Mouse (Mus musculus): ENCODE measurements around the gene Rbm44. TPM values are rescaled to one million over a fixed set of nuclear protein-coding genes. Genes with fewer than 3 reads are reported as not detected.

Rbm44 gene
- polyA plus RNA-seq, 1 experiment from 2014 or later, result 0.28 TPM

DNA sequence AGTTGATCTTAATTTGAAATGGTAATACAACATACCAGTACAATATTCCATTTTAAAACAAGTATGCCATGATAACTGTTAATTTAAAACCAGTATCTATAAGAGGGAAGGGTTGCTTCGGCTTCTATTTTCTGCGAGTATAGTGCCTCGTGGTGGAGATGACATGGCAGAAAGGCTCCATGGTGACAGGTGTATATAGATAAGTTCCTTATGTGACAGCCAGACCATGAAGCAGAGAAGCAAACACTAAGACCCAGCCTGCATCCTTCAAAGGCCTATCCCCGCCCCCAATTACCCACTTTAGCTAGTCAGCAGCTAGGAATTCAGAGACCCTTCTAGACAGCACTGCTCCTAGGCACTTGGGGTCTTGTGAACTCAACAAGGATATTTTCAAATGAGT is 24.3 kb downstream of the Rbm44 start:
- Histone ChIP-seq H3K9me3 (ENCODE audit: control insufficient read depth, low read length) (no peaks in the 10 kb centered on the region), H3K9ac (ENCODE audit: low read depth, low read length) (no peak overlapping the region), H3K27ac (ENCODE audit: low read depth, low read length) (no peak overlapping the region), H3K27me3 (replicated peaks; ENCODE audit: control insufficient read depth, insufficient read depth, low read length) (no peaks in the 10 kb centered on the region), H3K36me3 (ENCODE audit: control insufficient read depth, insufficient read depth, low read length) (no peaks in the 10 kb centered on the region), H3K4me3 (ENCODE audit: low read length) (no peak overlapping the region), H3K4me1 (ENCODE audit: control insufficient read depth, insufficient read depth, low read depth, low read length) (no peaks in the 10 kb centered on the region), H3K4me2 (ENCODE audit: low read length) (no peak overlapping the region)
- ATAC-seq, result no peak
- WGBS, result 88% methylated on average over 4 of the region's 4 CpGs

DNA sequence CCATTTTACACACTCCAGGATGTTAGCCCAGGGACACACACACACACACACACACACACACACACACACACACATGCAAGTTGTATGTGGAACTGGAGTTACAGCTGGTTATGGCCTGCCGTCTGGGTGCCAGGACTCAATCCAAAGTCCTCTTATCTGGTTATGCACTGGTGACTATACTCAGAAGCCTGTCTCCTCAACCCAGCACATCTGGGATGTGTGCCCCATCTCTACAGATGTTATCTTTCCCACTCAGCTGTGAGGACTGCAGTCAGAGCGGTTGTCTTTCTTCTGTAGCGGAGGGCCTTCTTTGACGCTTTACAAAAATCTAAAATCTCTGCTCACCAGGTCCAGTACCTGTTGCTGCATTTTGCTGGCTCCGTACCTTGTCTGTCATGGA is 29.9 kb downstream of the Rbm44 start:
- no peak overlapping the region for H3K4me2 ChIP-seq (ENCODE audit: low read length)
- H3K9me3 ChIP-seq (ENCODE audit: control insufficient read depth, low read length), result no peaks in the 10 kb centered on the region
- 92% methylated on average over 5 of the region's 5 CpGs for WGBS
- no peak for ATAC-seq
- no peaks in the 10 kb centered on the region for H3K36me3 ChIP-seq (ENCODE audit: control insufficient read depth, insufficient read depth, low read length)
- peaks cover 3% of the 10 kb centered on the region for H3K4me1 ChIP-seq (ENCODE audit: control insufficient read depth, insufficient read depth, low read depth, low read length)
- H3K27me3 ChIP-seq (replicated peaks; ENCODE audit: control insufficient read depth, insufficient read depth, low read length), result no peaks in the 10 kb centered on the region
- H3K9ac ChIP-seq (ENCODE audit: low read depth, low read length), result no peak overlapping the region
- no peak overlapping the region for H3K27ac ChIP-seq (ENCODE audit: low read depth, low read length)
- no peak overlapping the region for H3K4me3 ChIP-seq (ENCODE audit: low read length)

DNA sequence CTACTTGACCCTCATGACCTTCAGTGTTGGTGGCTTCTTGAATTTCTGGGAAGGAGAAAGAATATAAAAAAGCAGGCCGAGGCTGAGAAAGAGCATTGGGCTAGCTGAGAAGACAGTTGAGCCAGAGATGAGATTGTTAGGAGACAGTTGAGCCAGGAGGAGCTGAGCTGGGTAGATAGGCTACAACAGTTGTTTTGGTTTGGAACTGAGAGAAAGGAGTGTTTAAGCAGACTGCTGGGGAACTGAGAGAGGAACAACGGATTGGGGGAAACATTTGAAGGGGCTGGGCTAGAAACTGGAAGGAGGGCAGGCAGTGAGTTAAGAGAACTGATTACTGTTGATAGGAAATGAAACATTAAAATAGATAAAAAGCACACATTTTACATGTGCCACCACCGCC is 31.1 kb downstream of the Rbm44 start:
- WGBS, result 69% methylated on average over 3 of the region's 3 CpGs
- H3K4me3 ChIP-seq (ENCODE audit: low read length), result no peak overlapping the region

DNA sequence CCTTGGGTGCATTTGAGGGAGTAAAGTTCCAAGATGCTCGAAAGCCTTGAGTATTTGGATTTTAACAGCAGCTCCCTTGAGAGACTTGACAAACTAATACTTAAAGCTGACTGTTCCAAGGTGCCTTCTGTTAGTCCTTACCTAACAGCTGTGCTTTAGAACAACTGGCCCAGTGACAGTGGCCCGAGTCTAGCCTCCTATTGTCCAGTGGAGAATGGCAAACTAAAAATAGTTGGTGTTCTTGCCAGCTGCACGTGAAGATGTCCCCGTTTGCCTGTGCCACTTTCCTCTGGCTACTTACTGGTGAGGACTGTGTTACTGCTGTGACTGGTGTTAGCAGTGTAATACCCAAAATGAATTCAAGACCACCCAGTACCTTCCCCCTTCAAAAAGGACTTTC is 32.0 kb downstream of the Rbm44 start:
- WGBS, result 83% methylated on average over 4 of the region's 4 CpGs
- no peak overlapping the region for H3K27ac ChIP-seq (ENCODE audit: low read depth, low read length)

More for the DNA sequence above, 31.1 kb downstream of the Rbm44 start:
- Histone ChIP-seq H3K4me2 (ENCODE audit: low read length) (no peak overlapping the region), H3K36me3 (ENCODE audit: control insufficient read depth, insufficient read depth, low read length) (no peaks in the 10 kb centered on the region), H3K9ac (ENCODE audit: low read depth, low read length) (no peak overlapping the region), H3K27ac (ENCODE audit: low read depth, low read length) (no peak overlapping the region), H3K9me3 (ENCODE audit: control insufficient read depth, low read length) (no peaks in the 10 kb centered on the region), H3K27me3 (replicated peaks; ENCODE audit: control insufficient read depth, insufficient read depth, low read length) (0 out of 2 replicates have a peak, but pooled peaks cover 3% of the 10 kb centered on the region), H3K4me1 (ENCODE audit: control insufficient read depth, insufficient read depth, low read depth, low read length) (peaks cover 9% of the 10 kb centered on the region)
- no peak for ATAC-seq

DNA sequence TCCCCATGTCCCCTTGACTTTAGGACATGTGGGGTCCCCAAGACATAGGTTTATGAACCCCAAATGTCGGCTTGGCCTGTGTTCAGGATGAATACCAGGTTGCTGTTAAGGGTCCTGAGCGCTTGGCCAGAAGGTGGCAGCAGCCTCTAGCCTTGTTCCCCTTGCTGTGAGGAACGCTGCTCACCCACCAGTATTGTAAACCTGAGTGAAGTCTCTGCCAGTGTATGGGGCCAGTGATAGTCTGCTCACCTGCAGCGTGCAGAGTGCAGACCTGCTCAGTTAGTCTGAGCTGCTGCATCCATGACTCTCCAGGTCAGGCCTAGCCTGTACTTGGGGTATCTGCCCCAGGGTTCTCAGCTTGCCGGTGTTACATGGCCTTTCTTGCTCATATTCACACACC is 34.2 kb downstream of the Rbm44 start:
- Histone ChIP-seq H3K27ac (ENCODE audit: low read depth, low read length) (no peak overlapping the region), H3K4me1 (ENCODE audit: control insufficient read depth, insufficient read depth, low read depth, low read length) (peaks cover 9% of the 10 kb centered on the region), H3K4me2 (ENCODE audit: low read length) (no peak overlapping the region), H3K9ac (ENCODE audit: low read depth, low read length) (no peak overlapping the region), H3K27me3 (replicated peaks; ENCODE audit: control insufficient read depth, insufficient read depth, low read length) (0 out of 2 replicates have a peak, but pooled peaks cover 3% of the 10 kb centered on the region), H3K4me3 (ENCODE audit: low read length) (no peak overlapping the region), H3K9me3 (ENCODE audit: control insufficient read depth, low read length) (no peaks in the 10 kb centered on the region), H3K36me3 (ENCODE audit: control insufficient read depth, insufficient read depth, low read length) (no peaks in the 10 kb centered on the region)
- WGBS, result 35% methylated on average over 5 of the region's 5 CpGs
- peak; percentile 71 for ATAC-seq

More for the DNA sequence above, 32.0 kb downstream of the Rbm44 start:
- no peaks in the 10 kb centered on the region for H3K36me3 ChIP-seq (ENCODE audit: control insufficient read depth, insufficient read depth, low read length)
- no peak overlapping the region for H3K4me3 ChIP-seq (ENCODE audit: low read length)
- no peak overlapping the region for H3K9ac ChIP-seq (ENCODE audit: low read depth, low read length)
- 0 out of 2 replicates have a peak, but pooled peaks cover 3% of the 10 kb centered on the region for H3K27me3 ChIP-seq (replicated peaks; ENCODE audit: control insufficient read depth, insufficient read depth, low read length)
- no peak overlapping the region for H3K4me2 ChIP-seq (ENCODE audit: low read length)
- no peak for ATAC-seq
- peaks cover 9% of the 10 kb centered on the region for H3K4me1 ChIP-seq (ENCODE audit: control insufficient read depth, insufficient read depth, low read depth, low read length)
- H3K9me3 ChIP-seq (ENCODE audit: control insufficient read depth, low read length), result no peaks in the 10 kb centered on the region

DNA sequence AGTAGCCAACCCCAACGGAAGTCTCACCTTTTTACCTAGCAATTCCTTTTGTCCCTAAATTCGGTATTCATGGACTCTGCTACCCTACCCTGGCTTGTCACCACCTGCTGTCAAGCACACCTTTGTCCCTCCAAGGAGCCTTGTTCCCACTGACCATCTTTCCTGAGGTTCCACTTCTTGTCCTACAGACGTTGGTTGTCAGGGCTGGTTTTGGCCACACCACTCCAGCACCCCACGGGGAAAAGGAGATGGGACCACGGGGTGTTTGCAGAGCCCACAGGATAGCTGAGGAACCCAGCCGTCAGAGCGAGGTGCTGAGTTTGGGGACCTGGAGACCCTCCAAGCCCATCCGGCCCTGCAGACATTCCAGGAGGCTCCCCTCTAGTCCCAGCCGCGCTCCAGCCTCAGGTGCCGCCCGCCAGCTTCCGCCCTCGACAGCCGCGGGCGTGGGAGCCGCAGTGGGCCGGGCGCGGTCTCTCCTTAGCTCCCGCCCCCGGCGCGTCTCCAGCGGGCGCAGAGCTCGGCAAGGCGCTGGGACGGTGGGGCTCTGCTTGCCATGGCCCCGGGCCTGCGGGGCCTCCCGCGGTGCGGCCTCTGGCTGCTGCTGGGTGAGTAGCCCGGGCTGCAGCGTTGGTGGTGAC is 34.8 kb downstream of the Rbm44 start, which contains the start of gene Ramp1:
Gene Ramp1 (plus strand): TSS at position 290 of the 641 bp plus-strand sequence.
- H3K36me3 ChIP-seq (ENCODE audit: control insufficient read depth, insufficient read depth, low read length), result no peaks in the 10 kb centered on the region
- H3K27ac ChIP-seq (ENCODE audit: low read depth, low read length), result no peak within 1 kb of the TSS; the same call in 1 of the 2 replicates
- H3K9ac ChIP-seq (ENCODE audit: low read depth, low read length), result peak within 1 kb of the TSS; percentile 70
- 5% methylated on average over 37 of the region's 37 CpGs for WGBS
- H3K27me3 ChIP-seq (replicated peaks; ENCODE audit: control insufficient read depth, insufficient read depth, low read length), result 0 out of 2 replicates have a peak, but pooled peaks cover 3% of the 10 kb centered on the region
- peak; percentile 51; the same call in 1 of the 2 replicates for ATAC-seq
- H3K4me3 ChIP-seq (ENCODE audit: low read length), result peak within 1 kb of the TSS; percentile 44
- peak within 1 kb of the TSS; percentile 81 for H3K4me2 ChIP-seq (ENCODE audit: low read length)
- H3K9me3 ChIP-seq (ENCODE audit: control insufficient read depth, low read length), result no peaks in the 10 kb centered on the region
- H3K4me1 ChIP-seq (ENCODE audit: control insufficient read depth, insufficient read depth, low read depth, low read length), result peaks cover 9% of the 10 kb centered on the region

DNA sequence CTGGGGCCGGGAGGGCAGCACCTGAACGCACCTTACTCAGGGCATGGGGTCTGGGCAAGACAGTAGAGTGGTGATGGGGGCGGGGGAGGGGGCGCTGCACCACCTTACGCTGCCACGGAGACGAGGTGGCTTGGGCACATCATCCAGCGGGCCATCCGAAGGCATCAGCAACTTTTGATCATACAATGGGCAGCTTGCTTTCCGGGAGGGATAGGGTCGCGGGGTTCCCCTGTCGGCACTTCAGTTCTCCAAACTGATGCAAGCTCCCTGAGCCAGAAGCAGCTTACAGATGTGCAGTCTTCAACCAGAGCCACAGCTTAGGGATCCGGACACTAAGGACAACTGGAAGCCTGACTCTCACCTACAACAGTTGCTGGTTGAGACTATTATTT is 35.3 kb downstream of the Rbm44 start:
- no peak overlapping the region; the same call in 1 of the 2 replicates for H3K27ac ChIP-seq (ENCODE audit: low read depth, low read length)
- peak; percentile 29; the same call in 1 of the 2 replicates for ATAC-seq
- H3K36me3 ChIP-seq (ENCODE audit: control insufficient read depth, insufficient read depth, low read length), result no peaks in the 10 kb centered on the region

DNA sequence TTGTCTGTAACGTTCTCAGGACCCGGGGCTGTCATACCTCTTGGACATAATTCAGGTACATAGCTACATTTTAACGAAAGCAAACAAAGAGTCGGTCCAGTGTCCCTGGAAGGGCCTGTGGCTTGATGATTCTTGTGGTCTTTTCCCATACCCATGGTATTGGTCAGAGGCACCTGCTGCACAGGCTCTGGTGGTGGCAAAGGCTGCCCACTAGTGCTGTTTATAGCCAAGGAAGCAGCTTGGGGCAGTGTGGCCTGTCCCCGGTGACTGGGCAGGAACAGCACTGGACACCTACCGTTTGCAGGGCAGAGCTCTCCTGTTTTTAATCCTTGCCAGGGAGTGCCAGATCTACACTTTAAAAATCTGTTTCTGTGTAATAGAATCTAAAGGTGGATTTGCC is 35.8 kb downstream of the Rbm44 start:
- H3K27ac ChIP-seq (ENCODE audit: low read depth, low read length), result no peak overlapping the region; the same call in 1 of the 2 replicates
- 73% methylated on average over 6 of the region's 6 CpGs for WGBS
- H3K27me3 ChIP-seq (replicated peaks; ENCODE audit: control insufficient read depth, insufficient read depth, low read length), result 0 out of 2 replicates have a peak, but pooled peaks cover 3% of the 10 kb centered on the region
- no peaks in the 10 kb centered on the region for H3K36me3 ChIP-seq (ENCODE audit: control insufficient read depth, insufficient read depth, low read length)
- no peaks in the 10 kb centered on the region for H3K9me3 ChIP-seq (ENCODE audit: control insufficient read depth, low read length)
- H3K4me1 ChIP-seq (ENCODE audit: control insufficient read depth, insufficient read depth, low read depth, low read length), result peaks cover 9% of the 10 kb centered on the region
- H3K9ac ChIP-seq (ENCODE audit: low read depth, low read length), result 0 out of 2 replicates have a peak overlapping the region, but pooled peaks have one; percentile 5
- no peak overlapping the region for H3K4me3 ChIP-seq (ENCODE audit: low read length)
- H3K4me2 ChIP-seq (ENCODE audit: low read length), result peak overlapping the region; percentile 81
- no peak for ATAC-seq

More for the DNA sequence above, 35.3 kb downstream of the Rbm44 start:
- WGBS, result 9% methylated on average over 14 of the region's 14 CpGs
- H3K4me2 ChIP-seq (ENCODE audit: low read length), result peak overlapping the region; percentile 81
- peak overlapping the region; percentile 44 for H3K4me3 ChIP-seq (ENCODE audit: low read length)
- H3K9ac ChIP-seq (ENCODE audit: low read depth, low read length), result peak overlapping the region; percentile 70
- H3K4me1 ChIP-seq (ENCODE audit: control insufficient read depth, insufficient read depth, low read depth, low read length), result peaks cover 9% of the 10 kb centered on the region
- 0 out of 2 replicates have a peak, but pooled peaks cover 3% of the 10 kb centered on the region for H3K27me3 ChIP-seq (replicated peaks; ENCODE audit: control insufficient read depth, insufficient read depth, low read length)
- no peaks in the 10 kb centered on the region for H3K9me3 ChIP-seq (ENCODE audit: control insufficient read depth, low read length)

DNA sequence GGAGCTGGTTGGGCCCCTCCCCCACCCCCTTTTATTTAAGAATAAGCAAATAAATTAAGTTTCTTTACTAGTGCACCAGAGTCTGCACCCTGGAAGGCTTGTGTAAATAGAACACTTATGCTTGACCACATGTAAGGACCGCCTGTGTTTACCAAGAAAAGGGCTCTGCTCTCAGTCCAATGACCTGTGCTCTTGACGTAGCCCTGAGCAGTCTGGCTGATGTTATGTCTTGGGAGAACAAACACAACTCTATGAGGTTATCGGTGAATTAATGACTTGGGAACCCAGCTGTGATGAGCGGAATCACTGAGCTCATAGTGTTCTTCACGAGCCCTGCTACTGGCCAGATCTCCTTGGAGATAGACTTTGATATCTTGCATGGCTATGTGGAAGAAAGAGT is 36.4 kb downstream of the Rbm44 start:
- Histone ChIP-seq H3K4me3 (ENCODE audit: low read length) (no peak overlapping the region), H3K36me3 (ENCODE audit: control insufficient read depth, insufficient read depth, low read length) (no peaks in the 10 kb centered on the region), H3K27ac (ENCODE audit: low read depth, low read length) (peak overlapping the region; percentile 60; the same call in 1 of the 2 replicates), H3K4me2 (ENCODE audit: low read length) (peak overlapping the region; percentile 81), H3K4me1 (ENCODE audit: control insufficient read depth, insufficient read depth, low read depth, low read length) (peaks cover 9% of the 10 kb centered on the region), H3K9ac (ENCODE audit: low read depth, low read length) (no peak overlapping the region), H3K9me3 (ENCODE audit: control insufficient read depth, low read length) (no peaks in the 10 kb centered on the region), H3K27me3 (replicated peaks; ENCODE audit: control insufficient read depth, insufficient read depth, low read length) (0 out of 2 replicates have a peak, but pooled peaks cover 3% of the 10 kb centered on the region)
- ATAC-seq, result no peak
- WGBS, result 44% methylated on average over 5 of the region's 5 CpGs

All from hindbrain, embryonic 16.5 days (tissue).